Mouse (Mus musculus) neural tube, embryonic 11.5 days (tissue): ENCODE results near the gene Hmgcs2. TPM values are rescaled to one million over a fixed set of nuclear protein-coding genes. Genes with fewer than 3 reads are reported as not detected.

Source experiments
- ATAC-seq: fragments of 200-750 bp; cut with Nextera tagmentation; 2 replicates; pipeline ENCODE4 v1.8.0; 2017; ENCODE audit warnings: moderate number of reproducible peaks, mild to moderate bottlenecking, moderate TSS enrichment, moderate library complexity; ENCODE audit not compliant: insufficient read depth, low FRiP score, low TSS enrichment
- DNase-seq: peaks from one replicate; pipeline ENCODE4 v3.0.0-alpha.2; 2015; ENCODE audit warnings: low spot score
- H3K27ac ChIP-seq: fragments of 300-500 bp; sonication (generic); 2 replicates; pipeline ENCODE4 v1.5.1; 2014; ENCODE audit warnings: low read depth, mild to moderate bottlenecking, low read length
- H3K27me3 ChIP-seq: fragments of 300-500 bp; sonication (generic); 2 replicates; pipeline ENCODE4 v1.6.1; 2014; ENCODE audit warnings: mild to moderate bottlenecking, low read length, mixed read lengths; ENCODE audit not compliant: control insufficient read depth, insufficient read depth
- H3K36me3 ChIP-seq: fragments of 300-500 bp; sonication (generic); 2 replicates; pipeline ENCODE4 v1.6.1; 2014; ENCODE audit warnings: mild to moderate bottlenecking, low read length, moderate library complexity, mixed read lengths; ENCODE audit not compliant: control insufficient read depth, insufficient read depth
- H3K4me1 ChIP-seq: fragments of 300-500 bp; sonication (generic); 2 replicates; pipeline ENCODE4 v1.6.1; 2014; ENCODE audit warnings: low read length, mixed read lengths; ENCODE audit not compliant: control insufficient read depth, insufficient read depth
- H3K4me2 ChIP-seq: fragments of 300-500 bp; sonication (generic); 2 replicates; pipeline ENCODE4 v1.6.1; 2014; ENCODE audit warnings: low read depth, mild to moderate bottlenecking, moderate library complexity
- H3K4me3 ChIP-seq: fragments of 300-500 bp; sonication (generic); 2 replicates; pipeline ENCODE4 v1.5.1; 2014; ENCODE audit warnings: low read depth, low read length
- H3K9ac ChIP-seq: fragments of 300-500 bp; sonication (generic); 2 replicates; pipeline ENCODE4 v1.6.1; 2014; ENCODE audit warnings: mild to moderate bottlenecking, low read length
- H3K9me3 ChIP-seq: fragments of 300-500 bp; sonication (generic); 2 replicates; pipeline ENCODE4 v1.6.1; 2016; ENCODE audit warnings: low read length; ENCODE audit not compliant: control insufficient read depth
- WGBS: fragments of 180-500 bp; shearing (Covaris S2); extraction: QIAGEN DNeasy Blood & Tissue Kit; methylation state at CpG from one replicate; pipeline ENCODE4 v1.1.7; 2014; 5-methylcytosine and 5-hydroxymethylcytosine counted together
- polyA plus RNA-seq: library from polyadenylated mRNA; unstranded; fragments of >200 nt; fragmentation: Nextera tagmentation; extraction: Ambion mirVana; gene quantifications from 2 replicates; pipeline ENCODE4 v1.2.1, GENCODE M21; 2014

The Hmgcs2 gene
- polyA plus RNA-seq, 1 experiment from 2014 or later, result 0.34 TPM

DNA sequence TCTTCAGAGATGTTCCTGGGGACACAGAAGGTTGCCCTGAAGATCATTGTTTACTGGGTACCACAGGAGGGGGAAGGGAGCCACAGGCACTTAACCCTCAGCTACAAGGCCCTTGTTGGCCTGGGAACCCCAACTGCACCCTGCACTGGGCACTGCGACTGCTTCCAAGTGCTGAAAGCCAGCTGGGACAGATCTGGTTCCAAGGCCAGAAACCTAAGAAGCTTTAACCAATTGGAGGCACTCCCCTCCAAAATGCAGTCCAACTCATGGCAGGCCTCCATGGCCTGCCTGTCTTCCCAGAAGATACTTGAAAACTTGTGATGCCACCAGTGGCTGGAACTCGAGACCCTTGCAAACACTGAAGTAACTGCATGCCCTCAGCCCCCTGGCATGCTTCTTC, 34.9 kb downstream of the Hmgcs2 start:
- peaks cover 4% of the 10 kb centered on the region; the same call in 1 of the 2 replicates for H3K36me3 ChIP-seq
- H3K4me2 ChIP-seq, result no peak overlapping the region
- no peak for ATAC-seq
- no peak overlapping the region for H3K9ac ChIP-seq
- H3K4me3 ChIP-seq, result no peak overlapping the region
- WGBS, result 84% methylated on average over 2 of the region's 2 CpGs
- H3K27ac ChIP-seq, result no peak overlapping the region
- no peak for DNase-seq
- H3K27me3 ChIP-seq, result no peaks in the 10 kb centered on the region
- H3K4me1 ChIP-seq, result peaks cover 7% of the 10 kb centered on the region
- H3K9me3 ChIP-seq, result no peaks in the 10 kb centered on the region

- Histone ChIP-seq H3K4me3 (no peak overlapping the region), H3K4me1 (peaks cover 7% of the 10 kb centered on the region), H3K27ac (no peak overlapping the region), H3K9ac (no peak overlapping the region), H3K9me3 (no peaks in the 10 kb centered on the region), H3K4me2 (no peak overlapping the region), H3K27me3 (no peaks in the 10 kb centered on the region), H3K36me3 (peaks cover 4% of the 10 kb centered on the region)
- DNase-seq (no peak), ATAC-seq (no peak)
- 85% methylated on average over 3 of the region's 3 CpGs for WGBS
Observed at GRCm38 (mm10) chr3:98317143-98317542, 36.9 kb downstream of the Hmgcs2 start.

GRCm38 (mm10) chr3:98319190-98319589, 39.0 kb downstream of the Hmgcs2 start:
- Histone ChIP-seq H3K36me3 (peaks cover 4% of the 10 kb centered on the region), H3K27ac (peak overlapping the region; percentile 70), H3K9me3 (no peaks in the 10 kb centered on the region), H3K9ac (no peak overlapping the region), H3K4me2 (no peak overlapping the region), H3K27me3 (no peaks in the 10 kb centered on the region), H3K4me1 (peaks cover 7% of the 10 kb centered on the region), H3K4me3 (no peak overlapping the region)
- peak; percentile 84 for ATAC-seq
- peak; percentile 75 for DNase-seq
- 45% methylated on average over 2 of the region's 2 CpGs for WGBS

GRCm38 (mm10) chr3:98322209-98322608, 42.0 kb downstream of the Hmgcs2 start:
- no peak overlapping the region for H3K9ac ChIP-seq
- H3K4me2 ChIP-seq, result no peak overlapping the region
- 93% methylated on average over 5 of the region's 5 CpGs for WGBS
- H3K9me3 ChIP-seq, result no peaks in the 10 kb centered on the region
- DNase-seq, result no peak
- no peak overlapping the region for H3K4me3 ChIP-seq
- ATAC-seq, result no peak
- H3K27ac ChIP-seq, result no peak overlapping the region
- H3K27me3 ChIP-seq, result no peaks in the 10 kb centered on the region
- peaks cover 2% of the 10 kb centered on the region for H3K36me3 ChIP-seq
- H3K4me1 ChIP-seq, result peaks cover 7% of the 10 kb centered on the region

DNA sequence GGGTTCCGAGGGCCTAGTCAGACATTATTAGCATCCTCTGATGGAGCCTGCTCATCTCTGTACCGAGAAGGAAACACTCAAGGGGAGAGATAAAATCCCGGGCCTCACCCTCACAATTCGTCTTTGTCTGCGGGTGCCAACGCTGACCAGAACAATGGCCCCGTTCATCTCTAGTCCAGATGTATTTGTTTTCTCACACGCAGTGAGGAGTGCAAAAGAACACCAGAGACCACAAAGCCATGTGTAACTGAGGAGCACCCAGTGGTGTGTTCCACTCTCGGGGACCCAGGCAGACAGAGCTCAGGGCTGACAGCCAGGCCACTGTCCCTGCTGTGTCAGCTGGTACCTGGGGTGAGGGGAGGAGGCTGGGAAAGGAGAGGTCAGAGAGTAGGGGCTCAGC, 44.0 kb downstream of the Hmgcs2 start:
- Histone ChIP-seq H3K9ac (no peak overlapping the region), H3K9me3 (no peaks in the 10 kb centered on the region), H3K4me1 (peaks cover 7% of the 10 kb centered on the region), H3K4me3 (no peak overlapping the region), H3K4me2 (no peak overlapping the region), H3K27ac (no peak overlapping the region), H3K36me3 (peaks cover 2% of the 10 kb centered on the region), H3K27me3 (no peaks in the 10 kb centered on the region)
- 57% methylated on average over 9 of the region's 9 CpGs for WGBS
- ATAC-seq, result no peak; the same call in 1 of the 2 replicates
- no peak for DNase-seq

DNA sequence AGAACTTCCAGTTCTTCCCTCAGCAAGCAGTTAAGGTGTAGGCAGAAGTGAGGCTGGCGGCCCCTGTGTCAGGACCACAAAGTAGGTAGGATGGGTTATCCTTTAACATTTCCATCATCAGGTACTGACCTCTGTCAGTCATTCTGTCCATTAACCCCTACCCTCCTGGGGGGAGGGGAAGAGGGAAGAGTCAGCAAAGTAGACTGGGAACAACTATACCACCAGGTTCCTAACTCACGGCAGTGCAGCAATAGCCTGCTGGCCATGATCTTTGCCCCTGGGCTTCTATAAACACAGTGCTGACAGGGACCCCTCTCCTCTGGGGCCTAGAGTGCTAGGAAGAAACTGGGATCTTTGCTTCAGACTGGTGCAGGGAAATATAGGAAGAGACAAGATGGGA, 53.8 kb downstream of the Hmgcs2 start:
- ATAC-seq (no peak), DNase-seq (no peak)
- H3K27ac ChIP-seq, result no peak overlapping the region
- no peak overlapping the region for H3K4me3 ChIP-seq
- peaks cover 24% of the 10 kb centered on the region for H3K4me1 ChIP-seq
- no peaks in the 10 kb centered on the region for H3K36me3 ChIP-seq
- H3K9me3 ChIP-seq, result no peaks in the 10 kb centered on the region
- H3K27me3 ChIP-seq, result no peaks in the 10 kb centered on the region
- H3K9ac ChIP-seq, result no peak overlapping the region
- H3K4me2 ChIP-seq, result no peak overlapping the region
- 81% methylated on average over 2 of the region's 2 CpGs for WGBS

- Histone ChIP-seq H3K27me3 (no peaks in the 10 kb centered on the region), H3K4me1 (peaks cover 24% of the 10 kb centered on the region), H3K4me2 (no peak overlapping the region), H3K4me3 (no peak overlapping the region), H3K27ac (no peak overlapping the region), H3K36me3 (no peaks in the 10 kb centered on the region), H3K9ac (no peak overlapping the region), H3K9me3 (no peaks in the 10 kb centered on the region)
- DNase-seq, result no peak
- no peak for ATAC-seq
Observed at GRCm38 (mm10) chr3:98335331-98335730, 55.1 kb downstream of the Hmgcs2 start.

GRCm38 (mm10) chr3:98335886-98336285, 55.7 kb downstream of the Hmgcs2 start:
- Histone ChIP-seq H3K9me3 (no peaks in the 10 kb centered on the region), H3K27me3 (no peaks in the 10 kb centered on the region), H3K27ac (no peak overlapping the region), H3K9ac (no peak overlapping the region), H3K4me2 (no peak overlapping the region), H3K4me3 (no peak overlapping the region), H3K4me1 (peaks cover 24% of the 10 kb centered on the region), H3K36me3 (no peaks in the 10 kb centered on the region)
- 79% methylated on average over 7 of the region's 7 CpGs for WGBS
- no peak for DNase-seq
- no peak for ATAC-seq

GRCm38 (mm10) chr3:98336661-98337654, 56.7 kb downstream of the Hmgcs2 start:
- Histone ChIP-seq H3K9ac (no peak overlapping the region), H3K4me3 (no peak overlapping the region)
- peak; percentile 32; the same call in 1 of the 2 replicates for ATAC-seq

More at GRCm38 (mm10) chr3:98336661-98337654, 56.7 kb downstream of the Hmgcs2 start:
- no peaks in the 10 kb centered on the region for H3K36me3 ChIP-seq
- no peak overlapping the region for H3K27ac ChIP-seq
- peak; percentile 60 for DNase-seq
- H3K4me1 ChIP-seq, result peaks cover 24% of the 10 kb centered on the region
- WGBS, result 71% methylated on average over 22 of the region's 22 CpGs
- H3K27me3 ChIP-seq, result no peaks in the 10 kb centered on the region
- peak overlapping the region; percentile 92; the same call in 1 of the 2 replicates for H3K4me2 ChIP-seq
- H3K9me3 ChIP-seq, result no peaks in the 10 kb centered on the region
